Mouse (Mus musculus) urinary bladder, adult 2 months (tissue): ENCODE results near the gene Cpd. TPM values are rescaled to one million over a fixed set of nuclear protein-coding genes. Genes with fewer than 3 reads are reported as not detected.

Source experiments
- DNase-seq: peaks from one replicate; pipeline ENCODE4 v3.0.0; 2022; ENCODE audit warnings: low spot score
- polyA plus RNA-seq: library from polyadenylated mRNA; depleted of rRNA; stranded (reverse); fragments of >200 nt; gene quantifications from 2 replicates; pipeline ENCODE4 v1.2.3, GENCODE M21; 2012; rRNA removed

The Cpd gene
- polyA plus RNA-seq, result 36.3 and 41.4 TPM in 2 replicates

GRCm38 (mm10) chr11:76846878-76847222 lies at the start of gene Cpd:
TSS of gene Cpd (minus strand) at chr11:76847018.
- DNase-seq, result peak; percentile 88

- no peak for DNase-seq
Measured at GRCm38 (mm10) chr11:76896360-76896759, 49.5 kb upstream of the Cpd start.

- no peak for DNase-seq
Measured at GRCm38 (mm10) chr11:76894240-76894639, 47.4 kb upstream of the Cpd start.

- no peak for DNase-seq
Measured at GRCm38 (mm10) chr11:76893570-76893969, 46.8 kb upstream of the Cpd start.

- DNase-seq, result no peak
Measured at GRCm38 (mm10) chr11:76892972-76893371, 46.2 kb upstream of the Cpd start.

GRCm38 (mm10) chr11:76891738-76892349 lies 45.0 kb upstream of the Cpd start:
- no peak for DNase-seq

- no peak for DNase-seq
Measured at GRCm38 (mm10) chr11:76891171-76891570, 44.4 kb upstream of the Cpd start.

GRCm38 (mm10) chr11:76889339-76890164 lies 42.7 kb upstream of the Cpd start:
- no peak for DNase-seq

GRCm38 (mm10) chr11:76884451-76884850 lies 37.6 kb upstream of the Cpd start:
- no peak for DNase-seq

GRCm38 (mm10) chr11:76879816-76880215 lies 33.0 kb upstream of the Cpd start:
- no peak for DNase-seq

GRCm38 (mm10) chr11:76874766-76875165 lies 27.9 kb upstream of the Cpd start:
- no peak for DNase-seq

- no peak for DNase-seq
Measured at GRCm38 (mm10) chr11:76873865-76874264, 27.0 kb upstream of the Cpd start.

- DNase-seq, result no peak
Measured at GRCm38 (mm10) chr11:76872556-76873234, 25.9 kb upstream of the Cpd start.

- DNase-seq, result no peak
Measured at GRCm38 (mm10) chr11:76861185-76861584, 14.4 kb upstream of the Cpd start.

GRCm38 (mm10) chr11:76859261-76859660 lies 12.4 kb upstream of the Cpd start:
- no peak for DNase-seq

GRCm38 (mm10) chr11:76858781-76859180 lies 12.0 kb upstream of the Cpd start:
- DNase-seq, result no peak

- DNase-seq, result no peak
Measured at GRCm38 (mm10) chr11:76857111-76857510, 10.3 kb upstream of the Cpd start.

- no peak for DNase-seq
Measured at GRCm38 (mm10) chr11:76856601-76857000, 9.8 kb upstream of the Cpd start.

GRCm38 (mm10) chr11:76854475-76855341 lies 7.9 kb upstream of the Cpd start:
- no peak for DNase-seq

- no peak for DNase-seq
Measured at GRCm38 (mm10) chr11:76851512-76851911, 4.7 kb upstream of the Cpd start.

- DNase-seq, result no peak
Measured at GRCm38 (mm10) chr11:76849596-76849995, 2.8 kb upstream of the Cpd start.

GRCm38 (mm10) chr11:76848081-76848480 lies 1.3 kb upstream of the Cpd start:
- no peak for DNase-seq
